Mouse (Mus musculus) bone marrow, adult 2 months (tissue): ENCODE data around the gene Dpep3.
"Not testable (repeated sequence)": the region's sequence is repeated elsewhere in the genome, so short reads cannot be mapped to it uniquely, and the experiment has no call there.

Source experiments
- CTCF ChIP-seq: fragments of 200-500 bp; IDR thresholded peaks from 2 replicates; pipeline ENCODE4 v1.5.1; 2011; ENCODE audit warnings: low read length, control low read depth; ENCODE audit not compliant: control insufficient read depth, insufficient read depth
- POLR2A ChIP-seq: fragments of 200-500 bp; IDR thresholded peaks from 2 replicates; pipeline ENCODE4 v1.6.1; 2011; ENCODE audit warnings: low read depth, mild to moderate bottlenecking, control low read depth, low read length, borderline replicate concordance; ENCODE audit not compliant: control insufficient read depth

- TF ChIP-seq CTCF, POLR2A: not testable (repeated sequence)
Observed at GRCm38 (mm10) chr8:106007891-106008290, 28.7 kb upstream of the Dpep3 start.
